Mouse (Mus musculus) lung, adult 2 months (tissue): ENCODE measurements around the gene Glud1. TPM values are rescaled to one million over a fixed set of nuclear protein-coding genes. Genes with fewer than 3 reads are reported as not detected.

ENCODE experiments used
- DNase-seq: peaks from one replicate; pipeline ENCODE4 v3.0.0; 2022
- H3K4me1 ChIP-seq: fragments of 200-500 bp; 2 replicates; pipeline ENCODE4 v1.6.1; 2011; ENCODE audit warnings: low read length; ENCODE audit not compliant: control insufficient read depth, insufficient read depth
- H3K4me3 ChIP-seq: fragments of 200-500 bp; replicated peaks from 2 replicates; pipeline ENCODE3; 2011; ENCODE audit warnings: low read depth, mild to moderate bottlenecking, control low read depth, low read length; ENCODE audit errors: extremely low read depth
- CTCF ChIP-seq: fragments of 200-500 bp; IDR thresholded peaks from 2 replicates; pipeline ENCODE4 v1.5.1; 2011; ENCODE audit warnings: mild to moderate bottlenecking, low read length, control low read depth; ENCODE audit not compliant: insufficient read depth
- POLR2A ChIP-seq: fragments of 200-500 bp; IDR thresholded peaks from 2 replicates; pipeline ENCODE4 v1.6.1; 2011; ENCODE audit warnings: low read depth, mild to moderate bottlenecking, control low read depth, low read length, borderline replicate concordance; ENCODE audit errors: extremely low read depth
- WGBS: fragments of 180-500 bp; shearing (Covaris S2); methylation state at CpG from one replicate; pipeline ENCODE4 v1.1.7; 2018; 5-methylcytosine and 5-hydroxymethylcytosine counted together
- polyA plus RNA-seq: library from polyadenylated mRNA; depleted of rRNA; stranded (reverse); fragments of >200 nt; gene quantifications from 2 replicates; pipeline ENCODE4 v1.2.3, GENCODE M21; 2012

The Glud1 gene
- polyA plus RNA-seq, 1 experiment: 63.6 TPM

- TF ChIP-seq POLR2A (no peak), CTCF (no peak)
- no peak for DNase-seq
- Histone ChIP-seq H3K4me3 (no peak overlapping the region), H3K4me1 (peaks cover 3% of the 10 kb centered on the region; the same call in 1 of the 2 replicates)
- WGBS: 94% methylated on average over 2 of the region's 2 CpGs
Observed at GRCm38 (mm10) chr14:34371763-34372162, 61.2 kb downstream of the Glud1 start.

DNA sequence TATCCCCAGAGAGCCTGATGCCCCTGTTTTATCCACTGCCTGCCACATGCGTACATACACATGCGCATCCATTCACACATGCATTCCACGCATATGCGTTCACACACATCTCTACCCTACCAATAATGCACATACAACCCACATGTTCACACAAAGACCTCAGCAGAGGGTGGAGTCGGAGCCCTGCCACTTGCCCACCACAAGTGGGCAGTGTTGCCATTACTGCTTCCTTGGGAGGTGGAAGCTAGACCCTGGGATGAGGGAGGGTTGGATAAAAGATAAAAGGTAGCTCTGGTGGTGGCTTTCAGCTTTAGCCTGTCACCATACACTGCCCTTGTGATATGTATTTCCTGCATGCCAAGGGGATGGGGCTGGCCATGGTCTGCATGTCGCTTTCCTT, 62.1 kb downstream of the Glud1 start:
- H3K4me3 ChIP-seq: no peak overlapping the region
- 88% methylated on average over 6 of the region's 6 CpGs for WGBS
- no peak for TF ChIP-seq POLR2A
- peak; percentile 65 for TF ChIP-seq CTCF
- DNase-seq: peak; percentile 52
- H3K4me1 ChIP-seq: peaks cover 3% of the 10 kb centered on the region; the same call in 1 of the 2 replicates

- WGBS: 80% methylated on average over 6 of the region's 6 CpGs
- Histone ChIP-seq H3K4me3 (no peak overlapping the region), H3K4me1 (peaks cover 4% of the 10 kb centered on the region)
- DNase-seq: no peak
- TF ChIP-seq CTCF (no peak), POLR2A (no peak)
Observed at GRCm38 (mm10) chr14:34373581-34373980, 63.1 kb downstream of the Glud1 start.

- no peak for DNase-seq
Observed at GRCm38 (mm10) chr14:34374577-34374976, 64.0 kb downstream of the Glud1 start, which contains the start of gene Sncg. Gene Sncg, minus strand, starts transcription at chr14:34374789.

GRCm38 (mm10) chr14:34375415-34375904, 64.9 kb downstream of the Glud1 start, which contains the start of gene Mmrn2:
Gene Mmrn2, plus strand, starts transcription at chr14:34375465.
- peak within 1 kb of the TSS; percentile 33 for H3K4me3 ChIP-seq
- DNase-seq: no peak

More at GRCm38 (mm10) chr14:34374577-34374976, 64.0 kb downstream of the Glud1 start, which contains the start of gene Sncg:
- Histone ChIP-seq H3K4me1 (peaks cover 11% of the 10 kb centered on the region), H3K4me3 (peak within 1 kb of the TSS; percentile 29)
- TF ChIP-seq CTCF (no peak), POLR2A (no peak)
- WGBS: 27% methylated on average over 10 of the region's 10 CpGs

GRCm38 (mm10) chr14:34375941-34376340, 65.4 kb downstream of the Glud1 start:
- TF ChIP-seq POLR2A (no peak), CTCF (no peak)
- WGBS: 76% methylated on average over 5 of the region's 5 CpGs

More at GRCm38 (mm10) chr14:34375415-34375904, 64.9 kb downstream of the Glud1 start, which contains the start of gene Mmrn2:
- WGBS: 52% methylated on average over 13 of the region's 13 CpGs
- no peak for TF ChIP-seq POLR2A
- TF ChIP-seq CTCF: no peak
- peaks cover 11% of the 10 kb centered on the region for H3K4me1 ChIP-seq

GRCm38 (mm10) chr14:34377121-34377520, 66.6 kb downstream of the Glud1 start:
- peaks cover 11% of the 10 kb centered on the region for H3K4me1 ChIP-seq
- no peak for DNase-seq
- TF ChIP-seq POLR2A: no peak
- TF ChIP-seq CTCF: no peak
- WGBS: 55% methylated on average over 4 of the region's 4 CpGs
- H3K4me3 ChIP-seq: no peak overlapping the region

More at GRCm38 (mm10) chr14:34375941-34376340, 65.4 kb downstream of the Glud1 start:
- Histone ChIP-seq H3K4me3 (peak overlapping the region; percentile 33), H3K4me1 (peaks cover 11% of the 10 kb centered on the region)
- no peak for DNase-seq

DNA sequence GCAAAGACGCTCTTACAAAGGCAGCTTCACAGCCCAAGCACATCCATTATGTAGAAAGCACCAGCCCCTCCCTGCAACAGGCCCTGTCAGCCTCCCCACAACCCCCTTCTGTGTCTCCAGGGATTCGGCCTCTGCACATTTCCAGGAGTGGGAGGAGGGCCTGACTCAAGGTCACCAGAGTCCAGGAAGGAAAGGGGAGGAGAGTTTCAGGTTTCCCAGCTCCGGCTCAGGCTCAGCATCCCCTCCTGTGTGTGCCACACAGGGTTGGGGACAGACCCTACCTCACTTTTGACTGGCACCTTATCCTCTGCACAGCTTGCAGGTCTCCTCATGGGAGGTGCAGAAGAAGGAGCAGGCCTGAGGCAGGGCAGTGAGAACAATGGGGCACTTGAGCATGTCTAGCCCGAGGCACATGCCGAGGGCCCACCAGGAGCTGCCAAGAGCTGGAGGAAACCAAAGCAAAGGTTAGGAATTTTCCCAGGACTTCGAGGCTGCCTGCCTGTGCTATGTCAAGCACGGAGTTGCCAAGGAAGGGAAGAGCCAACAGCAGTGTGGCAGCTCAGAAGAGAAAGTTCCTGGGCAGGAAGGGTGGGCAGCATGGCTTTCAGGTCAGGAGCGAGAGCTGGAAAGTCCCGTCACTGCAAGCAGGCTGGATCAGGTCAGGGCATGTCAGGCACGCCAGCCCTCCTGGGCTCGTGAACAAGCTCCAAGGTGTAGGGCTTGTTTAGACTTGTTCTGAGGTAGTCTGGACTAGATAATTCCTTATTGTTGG, 68.2 kb downstream of the Glud1 start:
- Histone ChIP-seq H3K4me1 (peaks cover 11% of the 10 kb centered on the region), H3K4me3 (no peak overlapping the region)
- TF ChIP-seq CTCF (no peak), POLR2A (no peak)
- no peak for DNase-seq
- 27% methylated on average over 11 of the region's 11 CpGs for WGBS

- peaks cover 8% of the 10 kb centered on the region for H3K4me1 ChIP-seq
- 89% methylated on average over 9 of the region's 9 CpGs for WGBS
- no peak overlapping the region for H3K4me3 ChIP-seq
- DNase-seq: no peak
- TF ChIP-seq POLR2A (no peak), CTCF (no peak)
Observed at GRCm38 (mm10) chr14:34382921-34383704, 72.6 kb downstream of the Glud1 start.
